Mouse (Mus musculus) neural tube, embryonic 13.5 days (tissue): ENCODE data around the gene Tcf7l2. TPM values are rescaled to one million over a fixed set of nuclear protein-coding genes. Genes with fewer than 3 reads are reported as not detected.

Experiments
- ATAC-seq: fragments of 200-750 bp; cut with Nextera tagmentation; 2 replicates; pipeline ENCODE4 v1.8.0; 2017; ENCODE audit warnings: low read depth, mild to moderate bottlenecking, moderate TSS enrichment, moderate library complexity
- H3K27ac ChIP-seq: fragments of 300-500 bp; sonication (generic); replicated peaks from 2 replicates; pipeline ENCODE4 v1.5.1; 2015; ENCODE audit warnings: moderate library complexity, mild to moderate bottlenecking, inconsistent platforms
- H3K27me3 ChIP-seq: fragments of 300-500 bp; sonication (generic); 2 replicates; pipeline ENCODE4 v1.6.1; 2015; ENCODE audit warnings: mild to moderate bottlenecking, inconsistent platforms
- H3K36me3 ChIP-seq: fragments of 300-500 bp; sonication (generic); 2 replicates; pipeline ENCODE4 v1.6.1; 2015; ENCODE audit warnings: mild to moderate bottlenecking, inconsistent platforms
- H3K4me1 ChIP-seq: fragments of 300-500 bp; sonication (generic); replicated peaks from 2 replicates; pipeline ENCODE4 v1.6.1; 2015; ENCODE audit warnings: inconsistent platforms
- H3K4me2 ChIP-seq: fragments of 300-500 bp; sonication (generic); 2 replicates; pipeline ENCODE4 v1.6.1; 2015; ENCODE audit warnings: inconsistent platforms, mild to moderate bottlenecking, moderate library complexity
- H3K4me3 ChIP-seq: fragments of 300-500 bp; sonication (generic); 2 replicates; pipeline ENCODE4 v1.5.1; 2015; ENCODE audit warnings: mild to moderate bottlenecking, inconsistent platforms
- H3K9ac ChIP-seq: fragments of 300-500 bp; sonication (generic); 2 replicates; pipeline ENCODE4 v1.6.1; 2015; ENCODE audit warnings: moderate library complexity, mild to moderate bottlenecking, inconsistent platforms
- H3K9me3 ChIP-seq: fragments of 300-500 bp; sonication (generic); 2 replicates; pipeline ENCODE4 v1.6.1; 2016; ENCODE audit warnings: inconsistent platforms
- WGBS: fragments of 180-500 bp; shearing (Covaris S2); methylation state at CpG from one replicate; pipeline ENCODE4 v1.1.7; 2015; 5-methylcytosine and 5-hydroxymethylcytosine counted together
- polyA plus RNA-seq: library from polyadenylated mRNA; unstranded; fragments of >200 nt; fragmentation: Nextera tagmentation; extraction: Ambion mirVana; gene quantifications from 2 replicates; pipeline ENCODE4 v1.2.1, GENCODE M21; 2015

Gene Tcf7l2
- polyA plus RNA-seq, 1 experiment from 2014 or later = 18.4 TPM

- Histone ChIP-seq H3K36me3 (no peaks in the 10 kb centered on the region), H3K27ac (0 out of 2 replicates have a peak overlapping the region, but pooled peaks have one; percentile 9), H3K9ac (no peak overlapping the region), H3K4me3 (no peak overlapping the region), H3K4me2 (no peak overlapping the region), H3K4me1 (peaks cover 19% of the 10 kb centered on the region), H3K9me3 (no peaks in the 10 kb centered on the region), H3K27me3 (no peaks in the 10 kb centered on the region)
- peak; percentile 61; the same call in 1 of the 2 replicates for ATAC-seq
- WGBS = 11% methylated on average over 7 of the region's 7 CpGs
Observed at GRCm38 (mm10) chr19:55788285-55788904, 46.8 kb downstream of the Tcf7l2 start.

GRCm38 (mm10) chr19:55788905-55789295 is 47.3 kb downstream of the Tcf7l2 start:
- Histone ChIP-seq H3K9me3 (no peaks in the 10 kb centered on the region), H3K4me1 (peaks cover 19% of the 10 kb centered on the region), H3K27ac (no peak overlapping the region), H3K4me3 (no peak overlapping the region), H3K9ac (no peak overlapping the region), H3K36me3 (no peaks in the 10 kb centered on the region), H3K4me2 (no peak overlapping the region), H3K27me3 (no peaks in the 10 kb centered on the region)
- no peak for ATAC-seq
- 37% methylated on average over 5 of the region's 5 CpGs for WGBS

GRCm38 (mm10) chr19:55789838-55790237 is 48.2 kb downstream of the Tcf7l2 start:
- Histone ChIP-seq H3K27me3 (no peaks in the 10 kb centered on the region), H3K36me3 (no peaks in the 10 kb centered on the region), H3K4me3 (no peak overlapping the region), H3K9me3 (no peaks in the 10 kb centered on the region), H3K9ac (no peak overlapping the region), H3K4me1 (peaks cover 19% of the 10 kb centered on the region), H3K4me2 (no peak overlapping the region), H3K27ac (no peak overlapping the region)
- no peak for ATAC-seq
- 20% methylated on average over 3 of the region's 3 CpGs for WGBS

GRCm38 (mm10) chr19:55791293-55791692 is 49.7 kb downstream of the Tcf7l2 start:
- Histone ChIP-seq H3K27me3 (no peaks in the 10 kb centered on the region), H3K4me1 (peaks cover 19% of the 10 kb centered on the region), H3K27ac (no peak overlapping the region), H3K9me3 (no peaks in the 10 kb centered on the region), H3K4me3 (no peak overlapping the region), H3K9ac (no peak overlapping the region), H3K4me2 (no peak overlapping the region), H3K36me3 (no peaks in the 10 kb centered on the region)
- no peak for ATAC-seq
- WGBS = 88% methylated on average over 6 of the region's 6 CpGs

GRCm38 (mm10) chr19:55791886-55792285 is 50.3 kb downstream of the Tcf7l2 start:
- no peaks in the 10 kb centered on the region for H3K36me3 ChIP-seq
- H3K4me2 ChIP-seq = no peak overlapping the region
- H3K4me1 ChIP-seq = peaks cover 19% of the 10 kb centered on the region
- WGBS = 92% methylated on average over 6 of the region's 6 CpGs
- H3K27ac ChIP-seq = no peak overlapping the region
- no peaks in the 10 kb centered on the region for H3K27me3 ChIP-seq
- ATAC-seq = no peak
- no peaks in the 10 kb centered on the region for H3K9me3 ChIP-seq
- no peak overlapping the region for H3K9ac ChIP-seq
- H3K4me3 ChIP-seq = no peak overlapping the region

- Histone ChIP-seq H3K9me3 (no peaks in the 10 kb centered on the region), H3K4me2 (no peak overlapping the region), H3K36me3 (no peaks in the 10 kb centered on the region), H3K9ac (no peak overlapping the region), H3K27ac (no peak overlapping the region), H3K27me3 (no peaks in the 10 kb centered on the region), H3K4me1 (peaks cover 20% of the 10 kb centered on the region), H3K4me3 (no peak overlapping the region)
- ATAC-seq = no peak
- whole genome bisulfite sequencing = 54% methylated on average over 5 of the region's 5 CpGs
Observed at GRCm38 (mm10) chr19:55792571-55792970, 51.0 kb downstream of the Tcf7l2 start.

GRCm38 (mm10) chr19:55793029-55793428 is 51.4 kb downstream of the Tcf7l2 start:
- Histone ChIP-seq H3K27me3 (no peaks in the 10 kb centered on the region), H3K4me2 (no peak overlapping the region), H3K27ac (no peak overlapping the region), H3K4me1 (peaks cover 25% of the 10 kb centered on the region), H3K9ac (no peak overlapping the region), H3K4me3 (no peak overlapping the region), H3K36me3 (no peaks in the 10 kb centered on the region), H3K9me3 (no peaks in the 10 kb centered on the region)
- 78% methylated on average over 4 of the region's 4 CpGs for WGBS
- ATAC-seq = no peak

- Histone ChIP-seq H3K36me3 (no peaks in the 10 kb centered on the region), H3K27ac (no peak overlapping the region), H3K4me2 (no peak overlapping the region), H3K9ac (no peak overlapping the region), H3K4me1 (peaks cover 15% of the 10 kb centered on the region), H3K4me3 (no peak overlapping the region), H3K27me3 (no peaks in the 10 kb centered on the region), H3K9me3 (no peaks in the 10 kb centered on the region)
- WGBS = 35% methylated on average over 8 of the region's 8 CpGs
- ATAC-seq = no peak
Observed at GRCm38 (mm10) chr19:55794194-55794945, 52.8 kb downstream of the Tcf7l2 start.

- Histone ChIP-seq H3K9me3 (no peaks in the 10 kb centered on the region), H3K4me1 (peaks cover 9% of the 10 kb centered on the region; the same call in 1 of the 2 replicates), H3K27me3 (no peaks in the 10 kb centered on the region), H3K36me3 (no peaks in the 10 kb centered on the region), H3K4me2 (no peak overlapping the region), H3K27ac (no peak overlapping the region), H3K9ac (no peak overlapping the region), H3K4me3 (no peak overlapping the region)
- ATAC-seq = no peak
- WGBS = 100% methylated on average over 5 of the region's 5 CpGs
Observed at GRCm38 (mm10) chr19:55794946-55795340, 53.3 kb downstream of the Tcf7l2 start.

GRCm38 (mm10) chr19:55795349-55795748 is 53.7 kb downstream of the Tcf7l2 start:
- WGBS = 79% methylated on average over 7 of the region's 7 CpGs
- 0 out of 2 replicates have a peak, but pooled peaks cover 7% of the 10 kb centered on the region for H3K4me1 ChIP-seq
- H3K4me2 ChIP-seq = no peak overlapping the region

GRCm38 (mm10) chr19:55797834-55798233 is 56.2 kb downstream of the Tcf7l2 start:
- Histone ChIP-seq H3K27me3 (no peaks in the 10 kb centered on the region), H3K36me3 (no peaks in the 10 kb centered on the region), H3K4me1 (0 out of 2 replicates have a peak, but pooled peaks cover 7% of the 10 kb centered on the region), H3K9ac (no peak overlapping the region), H3K4me2 (no peak overlapping the region), H3K4me3 (no peak overlapping the region), H3K27ac (no peak overlapping the region), H3K9me3 (no peaks in the 10 kb centered on the region)
- ATAC-seq = no peak
- 70% methylated on average over 3 of the region's 3 CpGs for WGBS

More at GRCm38 (mm10) chr19:55795349-55795748, 53.7 kb downstream of the Tcf7l2 start:
- Histone ChIP-seq H3K27me3 (no peaks in the 10 kb centered on the region), H3K36me3 (no peaks in the 10 kb centered on the region), H3K27ac (no peak overlapping the region), H3K9me3 (no peaks in the 10 kb centered on the region), H3K9ac (no peak overlapping the region), H3K4me3 (no peak overlapping the region)
- no peak for ATAC-seq

GRCm38 (mm10) chr19:55799411-55799810 is 57.8 kb downstream of the Tcf7l2 start:
- Histone ChIP-seq H3K9ac (no peak overlapping the region), H3K4me1 (0 out of 2 replicates have a peak, but pooled peaks cover 7% of the 10 kb centered on the region), H3K27me3 (no peaks in the 10 kb centered on the region), H3K4me3 (no peak overlapping the region), H3K27ac (no peak overlapping the region), H3K9me3 (no peaks in the 10 kb centered on the region), H3K36me3 (no peaks in the 10 kb centered on the region), H3K4me2 (no peak overlapping the region)
- ATAC-seq = no peak
